Mouse (Mus musculus) heart, embryonic 15.5 days (tissue): ENCODE results near the gene Ptges2. TPM values are rescaled to one million over a fixed set of nuclear protein-coding genes. Genes with fewer than 3 reads are reported as not detected.

Source experiments
- polyA plus RNA-seq: library from polyadenylated mRNA; unstranded; fragments of >200 nt; fragmentation: Nextera tagmentation; extraction: Ambion mirVana; gene quantifications from 2 replicates; pipeline ENCODE4 v1.2.1, GENCODE M21; 2015

Gene Ptges2
- polyA plus RNA-seq, 1 experiment from 2014 or later: 38.2 TPM

Other genes with a start within 250 kb of the Ptges2 start
- gene Prrc2b, start 244.8 kb upstream of the Ptges2 start, polyA plus RNA-seq: 21.0 and 34.8 TPM in 2 replicates
- gene Pomt1, start 159.3 kb upstream of the Ptges2 start, polyA plus RNA-seq: 15.4 and 18.0 TPM in 2 replicates
- 32.9 and 49.0 TPM in 2 replicates for gene Uck1, start 135.7 kb upstream of the Ptges2 start, polyA plus RNA-seq
- gene Golga2, start 108.5 kb upstream of the Ptges2 start, polyA plus RNA-seq: 21.7 and 26.4 TPM in 2 replicates
- gene Swi5, start 107.8 kb upstream of the Ptges2 start, polyA plus RNA-seq: 275 and 299 TPM in 2 replicates
- 30.9 and 46.0 TPM in 2 replicates for gene Ciz1, start 43.6 kb upstream of the Ptges2 start, polyA plus RNA-seq
- gene Dnm1, start 42.6 kb upstream of the Ptges2 start, polyA plus RNA-seq: 1.9 and 5.4 TPM in 2 replicates
- 43.9 and 46.0 TPM in 2 replicates for gene 1110008P14Rik, start 14.0 kb upstream of the Ptges2 start, polyA plus RNA-seq
- 2.2 and 2.8 TPM in 2 replicates for gene Lcn2, start 7.6 kb upstream of the Ptges2 start, polyA plus RNA-seq
- gene Naif1, start 54.6 kb downstream of the Ptges2 start, polyA plus RNA-seq: 4.0 and 5.1 TPM in 2 replicates
- gene Slc25a25, start 55.5 kb downstream of the Ptges2 start, polyA plus RNA-seq: 9.1 and 12.1 TPM in 2 replicates
- gene Fam102a, start 139.4 kb downstream of the Ptges2 start, polyA plus RNA-seq: 4.8 and 8.6 TPM in 2 replicates
- 62.0 and 71.0 TPM in 2 replicates for gene Dpm2, start 175.0 kb downstream of the Ptges2 start, polyA plus RNA-seq
- gene Pip5kl1, start 178.9 kb downstream of the Ptges2 start, polyA plus RNA-seq: 0.23 TPM in 1 of 2 replicates, not detected in the other
- 0.08 TPM in 1 of 2 replicates, not detected in the other for gene 9430097D07Rik, start 179.8 kb downstream of the Ptges2 start, polyA plus RNA-seq
- gene St6galnac4, start 191.2 kb downstream of the Ptges2 start, polyA plus RNA-seq: 33.5 and 38.7 TPM in 2 replicates
- 28.5 and 29.0 TPM in 2 replicates for gene St6galnac6, start 203.8 kb downstream of the Ptges2 start, polyA plus RNA-seq
- 360 and 390 TPM in 2 replicates for gene Ak1, start 225.9 kb downstream of the Ptges2 start, polyA plus RNA-seq